Mouse (Mus musculus): ENCODE measurements at regions not wholly inside any gene's neighbourhood (a gene's known extent, or its start where the extent isn't known, plus 50 kb on each side); places are given as distances from the start of the nearest gene placed in this dataset.

GRCm38 (mm10) chr2:46678366-46678765, 1561.2 kb upstream of the Zeb2 start:
- DNase-seq (ENCODE audit: low spot score), result peak; percentile 6

GRCm38 (mm10) chr2:46669517-46670291, 1552.5 kb upstream of the Zeb2 start:
- DNase-seq (ENCODE audit: low spot score), result no peak

- no peak for DNase-seq (ENCODE audit: low spot score)
Measured at GRCm38 (mm10) chr2:46666990-46667337, 1549.8 kb upstream of the Zeb2 start.

- no peak for DNase-seq (ENCODE audit: low spot score)
Measured at GRCm38 (mm10) chr2:46666084-46666989, 1549.1 kb upstream of the Zeb2 start.

GRCm38 (mm10) chr2:46661876-46662275, 1544.7 kb upstream of the Zeb2 start:
- no peak for DNase-seq (ENCODE audit: low spot score)

GRCm38 (mm10) chr2:46660577-46660976, 1543.4 kb upstream of the Zeb2 start:
- DNase-seq (ENCODE audit: low spot score), result no peak

- DNase-seq (ENCODE audit: low spot score), result no peak
Measured at GRCm38 (mm10) chr2:46655289-46655688, 1538.1 kb upstream of the Zeb2 start.

GRCm38 (mm10) chr2:46652616-46653015, 1535.4 kb upstream of the Zeb2 start:
- no peak for DNase-seq (ENCODE audit: low spot score)

- no peak for DNase-seq (ENCODE audit: low spot score)
Measured at GRCm38 (mm10) chr2:46646366-46646765, 1529.2 kb upstream of the Zeb2 start.

GRCm38 (mm10) chr2:46609217-46609616, 1492.0 kb upstream of the Zeb2 start:
- no peak for DNase-seq (ENCODE audit: low spot score)

GRCm38 (mm10) chr2:46581773-46582172, 1464.6 kb upstream of the Zeb2 start:
- DNase-seq (ENCODE audit: low spot score), result peak; percentile 42

GRCm38 (mm10) chr2:46570416-46570815, 1453.2 kb upstream of the Zeb2 start:
- no peak for DNase-seq (ENCODE audit: low spot score)

- DNase-seq (ENCODE audit: low spot score), result no peak
Measured at GRCm38 (mm10) chr2:46533395-46533794, 1416.2 kb upstream of the Zeb2 start.

- no peak for DNase-seq (ENCODE audit: low spot score)
Measured at GRCm38 (mm10) chr2:46530686-46531085, 1413.5 kb upstream of the Zeb2 start.

GRCm38 (mm10) chr2:46525223-46525622, 1408.0 kb upstream of the Zeb2 start:
- no peak for DNase-seq (ENCODE audit: low spot score)

- no peak for DNase-seq (ENCODE audit: low spot score)
Measured at GRCm38 (mm10) chr2:46524625-46525024, 1407.4 kb upstream of the Zeb2 start.

GRCm38 (mm10) chr2:46521147-46521965, 1404.2 kb upstream of the Zeb2 start:
- no peak for DNase-seq (ENCODE audit: low spot score)

GRCm38 (mm10) chr2:46512237-46513028, 1395.2 kb upstream of the Zeb2 start:
- DNase-seq (ENCODE audit: low spot score), result no peak

- DNase-seq (ENCODE audit: low spot score), result no peak
Measured at GRCm38 (mm10) chr2:46506951-46507350, 1389.8 kb upstream of the Zeb2 start.

GRCm38 (mm10) chr2:46503074-46503473, 1385.9 kb upstream of the Zeb2 start:
- DNase-seq (ENCODE audit: low spot score), result no peak

- DNase-seq (ENCODE audit: low spot score), result no peak
Measured at GRCm38 (mm10) chr2:46492299-46492698, 1375.1 kb upstream of the Zeb2 start.
